Mouse (Mus musculus): ENCODE measurements around the gene Olfr418.
"Not testable (repeated sequence)": the region's sequence is repeated elsewhere in the genome, so short reads cannot be mapped to it uniquely, and the experiment has no call there.

Olfr418 gene
- long read RNA-seq, experiment 1, result 0 reads
- long read RNA-seq, experiment 2, result 0 reads

GRCm38 (mm10) chr1:173265701-173266100 lies at the start of gene Olfr418:
Olfr418 (plus strand) TSS chr1:173266001.
- intact Hi-C loops (cut with DNase I), result no loop called here

GRCm38 (mm10) chr1:173216481-173216880 lies 49.3 kb upstream of the Olfr418 start:
- intact Hi-C loops (cut with DNase I), result no loop called here

- intact Hi-C loops (cut with DNase I), result no loop called here
These were observed 38.7 kb upstream of the Olfr418 start, which contains the start of gene Fcer1a for GRCm38 (mm10) chr1:173227081-173227480. Fcer1a (minus strand) TSS chr1:173227214.

- intact Hi-C loops (cut with DNase I), result not testable (repeated sequence)
These were observed 28.8 kb upstream of the Olfr418 start for GRCm38 (mm10) chr1:173237004-173237403.

- intact Hi-C loops (cut with DNase I), result no loop called here
These were observed 15.9 kb upstream of the Olfr418 start for GRCm38 (mm10) chr1:173249888-173250287.

GRCm38 (mm10) chr1:173277677-173278076 lies 11.9 kb downstream of the Olfr418 start, which contains the start of gene Mptx2:
Mptx2 (minus strand) TSS chr1:173277777.
- intact Hi-C loops (cut with DNase I), result loop anchor here (10.0 kb wide), 1 partner anchor 1057 kb away; the partner anchor contains the start of gene Mptx1

GRCm38 (mm10) chr1:173302795-173303194 lies 37.0 kb downstream of the Olfr418 start:
- intact Hi-C loops (cut with DNase I), result not testable (repeated sequence)

GRCm38 (mm10) chr1:173313535-173314050 lies 47.8 kb downstream of the Olfr418 start:
- intact Hi-C loops (cut with DNase I), result not testable (repeated sequence)

GRCm38 (mm10) chr1:173315725-173316124 lies 49.9 kb downstream of the Olfr418 start:
- intact Hi-C loops (cut with DNase I), result no loop called here

GRCm38 (mm10) chr1:173317925-173318477 lies 52.2 kb downstream of the Olfr418 start:
- intact Hi-C loops (cut with DNase I), result no loop called here

- intact Hi-C loops (cut with DNase I), result loop anchor here (5.0 kb wide), 1 partner anchor 76 kb away; no protein-coding TSS in a partner anchor
These were observed 55.9 kb downstream of the Olfr418 start for GRCm38 (mm10) chr1:173321593-173322248.

GRCm38 (mm10) chr1:173322249-173322627 lies 56.4 kb downstream of the Olfr418 start:
- intact Hi-C loops (cut with DNase I), result loop anchor here (5.0 kb wide), 1 partner anchor 75 kb away; no protein-coding TSS in a partner anchor

Measured in adrenal gland (tissue).